Mouse (Mus musculus) liver, adult 2 months (tissue): Measurements from ENCODE around the gene Flywch2. TPM values are rescaled to one million over a fixed set of nuclear protein-coding genes. Genes with fewer than 3 reads are reported as not detected.

Source experiments
- DNase-seq: peaks from one replicate; pipeline ENCODE4 v3.0.0-alpha.2; 2011; ENCODE audit warnings: low read depth, low spot score; ENCODE audit errors: extremely low read depth
- H3K27ac ChIP-seq: fragments of 200-500 bp; replicated peaks from 2 replicates; pipeline ENCODE4 v1.5.1; 2012; ENCODE audit warnings: low read depth, mild to moderate bottlenecking, control low read depth, inconsistent platforms, low read length; ENCODE audit not compliant: insufficient read depth
- H3K27me3 ChIP-seq: fragments of 200-500 bp; 2 replicates; pipeline ENCODE4 v1.6.1; 2012; ENCODE audit warnings: mild to moderate bottlenecking, moderate library complexity, low read length, inconsistent platforms; ENCODE audit not compliant: control insufficient read depth, insufficient read depth
- H3K36me3 ChIP-seq: fragments of 200-500 bp; 2 replicates; pipeline ENCODE4 v1.6.1; 2012; ENCODE audit warnings: low read length, inconsistent platforms; ENCODE audit not compliant: control insufficient read depth, insufficient read depth
- H3K4me1 ChIP-seq: fragments of 200-500 bp; 2 replicates; pipeline ENCODE4 v1.6.1; 2011; ENCODE audit warnings: low read length; ENCODE audit not compliant: control insufficient read depth, insufficient read depth
- H3K4me3 ChIP-seq: fragments of 200-500 bp; 2 replicates; pipeline ENCODE4 v1.5.1; 2011; ENCODE audit warnings: low read depth, mild to moderate bottlenecking, control low read depth, low read length, moderate library complexity; ENCODE audit not compliant: insufficient read depth
- H3K79me2 ChIP-seq: fragments of 200-500 bp; 2 replicates; pipeline ENCODE4 v1.6.1; 2012; ENCODE audit warnings: inconsistent platforms, mild to moderate bottlenecking, low read length, moderate library complexity; ENCODE audit not compliant: control insufficient read depth, insufficient read depth
- H3K9ac ChIP-seq: fragments of 200-500 bp; 2 replicates; pipeline ENCODE4 v1.6.1; 2012; ENCODE audit warnings: low read depth, mild to moderate bottlenecking, control low read depth, inconsistent platforms, low read length
- CTCF ChIP-seq: fragments of 200-500 bp; IDR thresholded peaks from 2 replicates; pipeline ENCODE4 v1.5.1; 2011; ENCODE audit warnings: low read depth, low read length, control low read depth
- POLR2A ChIP-seq: fragments of 200-500 bp; IDR thresholded peaks from 2 replicates; pipeline ENCODE4 v1.6.1; 2011; ENCODE audit warnings: low read length, control low read depth; ENCODE audit not compliant: insufficient read depth; ENCODE audit errors: extremely low read depth
- WGBS: fragments of 180-500 bp; shearing (Covaris S2); methylation state at CpG from one replicate; pipeline ENCODE4 v1.1.7; 2018; 5-methylcytosine and 5-hydroxymethylcytosine counted together
- polyA plus RNA-seq: library from polyadenylated mRNA; depleted of rRNA; stranded (reverse); fragments of >200 nt; gene quantifications from 2 replicates; pipeline ENCODE4 v1.2.3, GENCODE M21; 2012; rRNA removed
- total RNA-seq: library from RNA; depleted of rRNA; stranded (reverse); fragments of >200 nt; gene quantifications from 2 replicates; pipeline ENCODE4 v1.2.3, GENCODE M21; 2014; rRNA removed

Gene Flywch2
- total and polyA plus RNA-seq, 2 experiments = 1.5 to 2.6 TPM

- no peak for DNase-seq
- H3K4me1 ChIP-seq = peaks cover 2% of the 10 kb centered on the region; the same call in 1 of the 2 replicates
- no peak overlapping the region for H3K9ac ChIP-seq
- no peak for TF ChIP-seq POLR2A
- no peak for TF ChIP-seq CTCF
- no peak overlapping the region for H3K4me3 ChIP-seq
- H3K36me3 ChIP-seq = no peaks in the 10 kb centered on the region
- no peak overlapping the region for H3K27ac ChIP-seq
- WGBS = 74% methylated on average over 2 of the region's 2 CpGs
- no peaks in the 10 kb centered on the region for H3K79me2 ChIP-seq
- H3K27me3 ChIP-seq = peaks cover 15% of the 10 kb centered on the region
Observed at GRCm38 (mm10) chr17:23738836-23739201, 47.1 kb downstream of the Flywch2 start.

- H3K27ac ChIP-seq = no peak overlapping the region
- 94% methylated on average over 15 of the region's 15 CpGs for WGBS
Observed at GRCm38 (mm10) chr17:23737493-23738445, 48.1 kb downstream of the Flywch2 start.

GRCm38 (mm10) chr17:23734341-23734740 lies 51.5 kb downstream of the Flywch2 start:
- Histone ChIP-seq H3K36me3 (no peaks in the 10 kb centered on the region), H3K27me3 (no peaks in the 10 kb centered on the region), H3K9ac (no peak overlapping the region), H3K27ac (no peak overlapping the region), H3K4me1 (no peaks in the 10 kb centered on the region), H3K79me2 (no peaks in the 10 kb centered on the region), H3K4me3 (no peak overlapping the region)
- TF ChIP-seq CTCF (no peak), POLR2A (no peak)
- 10% methylated on average over 1 of the region's 1 CpGs for WGBS
- no peak for DNase-seq

More at GRCm38 (mm10) chr17:23737493-23738445, 48.1 kb downstream of the Flywch2 start:
- 0 out of 2 replicates have a peak, but pooled peaks have one; percentile 1 for TF ChIP-seq CTCF
- no peak for TF ChIP-seq POLR2A
- Histone ChIP-seq H3K9ac (no peak overlapping the region), H3K27me3 (peaks cover 12% of the 10 kb centered on the region), H3K4me3 (no peak overlapping the region), H3K36me3 (no peaks in the 10 kb centered on the region), H3K79me2 (no peaks in the 10 kb centered on the region), H3K4me1 (peaks cover 2% of the 10 kb centered on the region; the same call in 1 of the 2 replicates)
- DNase-seq = no peak

- TF ChIP-seq POLR2A = no peak
- no peak overlapping the region for H3K9ac ChIP-seq
- 71% methylated on average over 1 of the region's 1 CpGs for WGBS
- no peak overlapping the region for H3K27ac ChIP-seq
- no peak overlapping the region for H3K4me3 ChIP-seq
- H3K36me3 ChIP-seq = no peaks in the 10 kb centered on the region
- DNase-seq = no peak
- H3K79me2 ChIP-seq = no peaks in the 10 kb centered on the region
- H3K4me1 ChIP-seq = 0 out of 2 replicates have a peak, but pooled peaks cover 3% of the 10 kb centered on the region
- no peaks in the 10 kb centered on the region for H3K27me3 ChIP-seq
Observed at GRCm38 (mm10) chr17:23730441-23730840, 55.4 kb downstream of the Flywch2 start.

Other genes with a start within 250 kb of the Flywch2 start
- gene Zfp213, start 221.8 kb downstream of the Flywch2 start, total RNA-seq = 4.5 and 4.8 TPM in 2 replicates
- 7.6 and 10.7 TPM in 2 replicates for gene Zfp213, start 221.8 kb downstream of the Flywch2 start, polyA plus RNA-seq
- 1.3 and 2.0 TPM in 2 replicates for gene Zfp13, start 186.6 kb downstream of the Flywch2 start, total RNA-seq
- 2.2 and 3.2 TPM in 2 replicates for gene Zfp13, start 186.6 kb downstream of the Flywch2 start, polyA plus RNA-seq
- gene Zscan10, start 185.2 kb downstream of the Flywch2 start, total RNA-seq = not detected in 2 replicates
- gene Zscan10, start 185.2 kb downstream of the Flywch2 start, polyA plus RNA-seq = not detected in 2 replicates
- under 0.01 TPM in 1 of 2 replicates, not detected in the other for gene Mmp25, start 140.8 kb downstream of the Flywch2 start, total RNA-seq
- 0.06 and 0.10 TPM in 2 replicates for gene Mmp25, start 140.8 kb downstream of the Flywch2 start, polyA plus RNA-seq
- 0.09 TPM in 1 of 2 replicates, not detected in the other for gene Bicdl2, start 125.6 kb downstream of the Flywch2 start, total RNA-seq
- 0.05 TPM in 1 of 2 replicates, not detected in the other for gene Bicdl2, start 125.6 kb downstream of the Flywch2 start, polyA plus RNA-seq
- 9.3 and 11.5 TPM in 2 replicates for gene Hcfc1r1, start 112.5 kb downstream of the Flywch2 start, total RNA-seq
- gene Hcfc1r1, start 112.5 kb downstream of the Flywch2 start, polyA plus RNA-seq = 142 and 189 TPM in 2 replicates
- gene Thoc6, start 112.2 kb downstream of the Flywch2 start, total RNA-seq = 6.0 and 6.8 TPM in 2 replicates
- 10.2 and 10.3 TPM in 2 replicates for gene Thoc6, start 112.2 kb downstream of the Flywch2 start, polyA plus RNA-seq
- 4.0 TPM in 2 replicates for gene Tnfrsf12a, start 108.6 kb downstream of the Flywch2 start, total RNA-seq
- 6.0 and 7.1 TPM in 2 replicates for gene Tnfrsf12a, start 108.6 kb downstream of the Flywch2 start, polyA plus RNA-seq
- gene Cldn6, start 106.8 kb downstream of the Flywch2 start, total RNA-seq = not detected in 2 replicates
- gene Cldn6, start 106.8 kb downstream of the Flywch2 start, polyA plus RNA-seq = 0.46 and 0.54 TPM in 2 replicates
- not detected in 2 replicates for gene Cldn9, start 102.1 kb downstream of the Flywch2 start, total RNA-seq
- not detected in 2 replicates for gene Cldn9, start 102.1 kb downstream of the Flywch2 start, polyA plus RNA-seq
- under 0.01 TPM in 1 of 2 replicates, not detected in the other for gene 1520401A03Rik, start 63.3 kb downstream of the Flywch2 start, total RNA-seq
- not detected in 2 replicates for gene 1520401A03Rik, start 63.3 kb downstream of the Flywch2 start, polyA plus RNA-seq
- 0.18 and 1.0 TPM in 2 replicates for gene Pkmyt1, start 59.7 kb downstream of the Flywch2 start, total RNA-seq
- 1.6 and 2.6 TPM in 2 replicates for gene Pkmyt1, start 59.7 kb downstream of the Flywch2 start, polyA plus RNA-seq
- 1.3 and 1.6 TPM in 2 replicates for gene Paqr4, start 45.2 kb downstream of the Flywch2 start, total RNA-seq
- 3.1 and 3.7 TPM in 2 replicates for gene Paqr4, start 45.2 kb downstream of the Flywch2 start, polyA plus RNA-seq
- gene Kremen2, start 40.2 kb downstream of the Flywch2 start, total RNA-seq = not detected in 2 replicates
- gene Kremen2, start 40.2 kb downstream of the Flywch2 start, polyA plus RNA-seq = 0.06 TPM in 1 of 2 replicates, not detected in the other
- gene Flywch1, start 14.5 kb downstream of the Flywch2 start, total RNA-seq = 11.1 and 12.6 TPM in 2 replicates
- 13.8 and 14.2 TPM in 2 replicates for gene Flywch1, start 14.5 kb downstream of the Flywch2 start, polyA plus RNA-seq
- gene Srrm2, start 4.5 kb upstream of the Flywch2 start, total RNA-seq = 33.0 and 46.5 TPM in 2 replicates
- gene Srrm2, start 4.5 kb upstream of the Flywch2 start, polyA plus RNA-seq = 177 and 316 TPM in 2 replicates
- gene Elob, start 43.1 kb upstream of the Flywch2 start, total RNA-seq = 153 and 187 TPM in 2 replicates
- 276 and 336 TPM in 2 replicates for gene Elob, start 43.1 kb upstream of the Flywch2 start, polyA plus RNA-seq
- not detected in 2 replicates for gene Prss33, start 50.0 kb upstream of the Flywch2 start, total RNA-seq
- gene Prss33, start 50.0 kb upstream of the Flywch2 start, polyA plus RNA-seq = not detected in 2 replicates
- gene Prss32, start 57.8 kb upstream of the Flywch2 start, total RNA-seq = not detected in 2 replicates
- 0.24 and 0.45 TPM in 2 replicates for gene Prss32, start 57.8 kb upstream of the Flywch2 start, polyA plus RNA-seq
- gene Prss41, start 58.1 kb upstream of the Flywch2 start, total RNA-seq = 0.13 TPM in 1 of 2 replicates, not detected in the other
- gene Prss41, start 58.1 kb upstream of the Flywch2 start, polyA plus RNA-seq = 0.05 and 0.16 TPM in 2 replicates
- gene Prss21, start 82.0 kb upstream of the Flywch2 start, total RNA-seq = not detected in 2 replicates
- not detected in 2 replicates for gene Prss21, start 82.0 kb upstream of the Flywch2 start, polyA plus RNA-seq
- gene Dcpp1, start 94.8 kb upstream of the Flywch2 start, total RNA-seq = not detected in 2 replicates
- gene Dcpp1, start 94.8 kb upstream of the Flywch2 start, polyA plus RNA-seq = not detected in 2 replicates
- gene Dcpp2, start 94.8 kb upstream of the Flywch2 start, total RNA-seq = not detected in 2 replicates
- not detected in 2 replicates for gene Dcpp2, start 94.8 kb upstream of the Flywch2 start, polyA plus RNA-seq
- not detected in 2 replicates for gene Dcpp3, start 131.4 kb upstream of the Flywch2 start, total RNA-seq
- not detected in 2 replicates for gene Dcpp3, start 131.4 kb upstream of the Flywch2 start, polyA plus RNA-seq
- not detected in 2 replicates for gene Sbp, start 155.6 kb upstream of the Flywch2 start, total RNA-seq
- gene Sbp, start 155.6 kb upstream of the Flywch2 start, polyA plus RNA-seq = not detected in 2 replicates
- gene Sbpl, start 169.2 kb upstream of the Flywch2 start, total RNA-seq = not detected in 2 replicates
- gene Sbpl, start 169.2 kb upstream of the Flywch2 start, polyA plus RNA-seq = not detected in 2 replicates
- gene Prss30, start 194.5 kb upstream of the Flywch2 start, total RNA-seq = 0.13 and 0.18 TPM in 2 replicates
- 0.16 TPM in 2 replicates for gene Prss30, start 194.5 kb upstream of the Flywch2 start, polyA plus RNA-seq
- gene Prss22, start 212.0 kb upstream of the Flywch2 start, total RNA-seq = not detected in 2 replicates
- gene Prss22, start 212.0 kb upstream of the Flywch2 start, polyA plus RNA-seq = not detected in 2 replicates